Mouse (Mus musculus): ENCODE measurements around the gene Gm13290. TPM values are rescaled to one million over a fixed set of nuclear protein-coding genes. Genes with fewer than 3 reads are reported as not detected.
"Not testable (repeated sequence)": the region's sequence is repeated elsewhere in the genome, so short reads cannot be mapped to it uniquely, and the experiment has no call there.

Gene Gm13290
- polyA plus RNA-seq, 1 experiment from 2014 or later = not detected

DNA sequence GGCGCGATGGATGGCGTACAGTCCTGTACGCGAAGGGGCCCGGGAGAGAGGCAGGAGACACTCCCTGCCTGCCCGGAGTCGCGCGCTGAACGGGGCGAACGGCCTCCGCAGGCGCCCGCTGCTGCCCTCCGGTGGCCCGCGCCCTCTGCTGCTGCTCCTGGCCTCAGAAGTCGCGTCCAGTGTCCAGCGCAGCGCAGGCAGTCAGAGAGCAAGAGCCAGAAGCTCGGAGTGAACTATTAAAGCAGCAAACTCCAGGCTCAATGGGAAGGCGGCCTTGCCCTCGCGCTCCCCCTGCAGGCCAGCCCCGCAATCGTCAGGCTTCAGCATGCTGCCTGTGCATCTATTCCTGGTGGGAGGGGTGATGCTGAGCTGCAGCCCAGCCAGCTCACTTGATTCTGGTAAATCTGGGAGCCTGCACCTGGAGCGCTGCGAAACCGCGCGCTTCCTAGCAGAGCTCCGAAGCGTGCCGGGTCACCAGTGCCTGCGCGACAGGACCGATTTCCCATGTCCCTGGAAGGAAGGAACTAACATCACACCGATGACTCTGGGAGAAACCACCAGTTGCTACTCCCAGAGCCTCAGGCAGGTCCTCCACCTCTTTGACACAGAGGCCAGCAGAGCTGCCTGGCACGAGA, 10.1 kb upstream of the Gm13290 start:
- not testable (repeated sequence) for H3K27ac ChIP-seq (ENCODE audit: low read depth, low read length); H3K9ac ChIP-seq (ENCODE audit: low read depth, low read length); H3K9me3 ChIP-seq (replicated peaks; ENCODE audit: control insufficient read depth, low read length)

DNA sequence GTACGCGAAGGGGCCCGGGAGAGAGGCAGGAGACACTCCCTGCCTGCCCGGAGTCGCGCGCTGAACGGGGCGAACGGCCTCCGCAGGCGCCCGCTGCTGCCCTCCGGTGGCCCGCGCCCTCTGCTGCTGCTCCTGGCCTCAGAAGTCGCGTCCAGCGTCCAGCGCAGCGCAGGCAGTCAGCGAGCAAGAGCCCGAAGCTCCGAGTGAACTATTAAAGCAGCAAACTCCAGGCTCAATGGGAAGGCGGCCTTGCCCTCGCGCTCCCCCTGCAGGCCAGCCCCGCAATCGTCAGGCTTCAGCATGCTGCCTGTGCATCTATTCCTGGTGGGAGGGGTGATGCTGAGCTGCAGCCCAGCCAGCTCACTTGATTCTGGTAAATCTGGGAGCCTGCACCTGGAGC, 3.0 kb downstream of the Gm13290 start, which contains the start of gene Gm13289:
Gene Gm13289 (plus strand): TSS at position 301 of the 400 bp plus-strand sequence.
- not testable (repeated sequence) for H3K4me3 ChIP-seq (ENCODE audit: low read depth, low read length); H3K27me3 ChIP-seq (ENCODE audit: control insufficient read depth, insufficient read depth, low read length); H3K9ac ChIP-seq (ENCODE audit: low read depth, low read length); ATAC-seq (replicated peaks; ENCODE audit: insufficient number of reproducible peaks, low FRiP score, low TSS enrichment); H3K4me1 ChIP-seq (ENCODE audit: control insufficient read depth, insufficient read depth, low read length); H3K27ac ChIP-seq (ENCODE audit: low read depth, low read length); H3K9me3 ChIP-seq (replicated peaks; ENCODE audit: control insufficient read depth, low read length); H3K4me2 ChIP-seq; H3K36me3 ChIP-seq (ENCODE audit: control insufficient read depth, insufficient read depth, low read length)
- WGBS (ENCODE audit: insufficient replicate concordance) = no CpG with 5 or more reads among the region's 29 CpGs

More for the DNA sequence above, 10.1 kb upstream of the Gm13290 start:
- Histone ChIP-seq H3K4me2 (peak overlapping the region; percentile 44), H3K4me3 (ENCODE audit: low read depth, low read length) (peak overlapping the region; percentile 25; the same call in 1 of the 2 replicates)
- not testable (repeated sequence) for ATAC-seq (replicated peaks; ENCODE audit: insufficient number of reproducible peaks, low FRiP score, low TSS enrichment); H3K4me1 ChIP-seq (ENCODE audit: control insufficient read depth, insufficient read depth, low read length); H3K36me3 ChIP-seq (ENCODE audit: control insufficient read depth, insufficient read depth, low read length); H3K27me3 ChIP-seq (ENCODE audit: control insufficient read depth, insufficient read depth, low read length)
- WGBS (ENCODE audit: insufficient replicate concordance) = 4% methylated on average over 24 of the region's 42 CpGs

- H3K36me3 ChIP-seq (ENCODE audit: control insufficient read depth, insufficient read depth, low read length); H3K9me3 ChIP-seq (replicated peaks; ENCODE audit: control insufficient read depth, low read length); H3K4me2 ChIP-seq; H3K9ac ChIP-seq (ENCODE audit: low read depth, low read length); H3K4me3 ChIP-seq (ENCODE audit: low read depth, low read length); H3K27me3 ChIP-seq (ENCODE audit: control insufficient read depth, insufficient read depth, low read length); H3K27ac ChIP-seq (ENCODE audit: low read depth, low read length); H3K4me1 ChIP-seq (ENCODE audit: control insufficient read depth, insufficient read depth, low read length); ATAC-seq (replicated peaks; ENCODE audit: insufficient number of reproducible peaks, low FRiP score, low TSS enrichment): not testable (repeated sequence)
- WGBS (ENCODE audit: insufficient replicate concordance) = no CpG with 5 or more reads among the region's 29 CpGs
These were observed 5.9 kb downstream of the Gm13290 start, which contains the start of gene Gm13272 for GRCm38 (mm10) chr4:88779550-88779949. Gene Gm13272 (plus strand): TSS chr4:88779850.

DNA sequence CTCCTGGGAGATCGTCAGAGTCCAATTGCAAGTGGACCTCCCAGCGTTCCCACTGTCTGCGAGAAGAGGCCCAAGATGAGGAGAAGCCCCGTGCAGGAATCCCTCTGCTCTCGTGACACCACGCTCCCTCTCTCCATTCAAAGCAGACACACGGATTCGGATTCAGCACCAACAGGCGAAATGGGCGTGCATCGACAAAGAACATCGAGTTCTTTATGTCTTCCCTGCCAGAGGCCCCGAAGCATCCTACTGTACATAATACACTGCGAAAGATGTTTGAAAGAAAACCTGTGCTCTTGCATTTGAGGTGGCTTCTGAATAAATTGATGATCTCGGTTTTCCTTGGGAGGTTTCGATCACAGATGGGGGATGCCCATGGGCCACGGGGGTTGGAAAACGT, 6.7 kb downstream of the Gm13290 start:
- 33% methylated on average over 15 of the region's 18 CpGs for WGBS (ENCODE audit: insufficient replicate concordance)
- ATAC-seq (replicated peaks; ENCODE audit: insufficient number of reproducible peaks, low FRiP score, low TSS enrichment); H3K4me2 ChIP-seq; H3K9ac ChIP-seq (ENCODE audit: low read depth, low read length); H3K9me3 ChIP-seq (replicated peaks; ENCODE audit: control insufficient read depth, low read length); H3K4me1 ChIP-seq (ENCODE audit: control insufficient read depth, insufficient read depth, low read length); H3K36me3 ChIP-seq (ENCODE audit: control insufficient read depth, insufficient read depth, low read length); H3K4me3 ChIP-seq (ENCODE audit: low read depth, low read length); H3K27me3 ChIP-seq (ENCODE audit: control insufficient read depth, insufficient read depth, low read length); H3K27ac ChIP-seq (ENCODE audit: low read depth, low read length): not testable (repeated sequence)

DNA sequence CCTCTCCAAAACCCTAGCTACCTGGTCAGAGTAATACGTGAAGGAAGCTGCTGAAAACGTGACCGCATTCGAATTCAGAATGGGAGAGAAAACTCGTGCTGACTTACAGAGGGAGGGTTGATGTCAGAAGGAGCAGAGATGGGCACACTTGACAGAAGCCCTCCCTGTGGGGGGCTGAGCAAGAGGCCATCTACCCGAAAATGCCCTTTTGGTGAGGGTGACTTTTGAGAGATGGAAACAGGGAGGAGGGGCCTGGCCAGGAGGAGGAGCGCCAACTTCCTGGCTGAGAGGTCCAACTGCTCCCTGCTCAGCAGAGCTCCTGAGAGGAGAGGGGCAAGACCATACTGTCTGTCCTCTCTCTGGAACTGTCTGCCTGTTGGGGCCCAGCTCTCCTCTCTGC, 8.2 kb downstream of the Gm13290 start, which contains the start of gene Ifnz:
Gene Ifnz (plus strand): TSS at position 301 of the 400 bp plus-strand sequence.
- H3K9me3 ChIP-seq (replicated peaks; ENCODE audit: control insufficient read depth, low read length); H3K9ac ChIP-seq (ENCODE audit: low read depth, low read length); H3K27me3 ChIP-seq (ENCODE audit: control insufficient read depth, insufficient read depth, low read length); H3K4me1 ChIP-seq (ENCODE audit: control insufficient read depth, insufficient read depth, low read length); H3K27ac ChIP-seq (ENCODE audit: low read depth, low read length); H3K4me3 ChIP-seq (ENCODE audit: low read depth, low read length); H3K36me3 ChIP-seq (ENCODE audit: control insufficient read depth, insufficient read depth, low read length); ATAC-seq (replicated peaks; ENCODE audit: insufficient number of reproducible peaks, low FRiP score, low TSS enrichment): not testable (repeated sequence)
- H3K4me2 ChIP-seq = peak within 1 kb of the TSS; percentile 49
- WGBS (ENCODE audit: insufficient replicate concordance) = 10% methylated on average over 3 of the region's 7 CpGs

DNA sequence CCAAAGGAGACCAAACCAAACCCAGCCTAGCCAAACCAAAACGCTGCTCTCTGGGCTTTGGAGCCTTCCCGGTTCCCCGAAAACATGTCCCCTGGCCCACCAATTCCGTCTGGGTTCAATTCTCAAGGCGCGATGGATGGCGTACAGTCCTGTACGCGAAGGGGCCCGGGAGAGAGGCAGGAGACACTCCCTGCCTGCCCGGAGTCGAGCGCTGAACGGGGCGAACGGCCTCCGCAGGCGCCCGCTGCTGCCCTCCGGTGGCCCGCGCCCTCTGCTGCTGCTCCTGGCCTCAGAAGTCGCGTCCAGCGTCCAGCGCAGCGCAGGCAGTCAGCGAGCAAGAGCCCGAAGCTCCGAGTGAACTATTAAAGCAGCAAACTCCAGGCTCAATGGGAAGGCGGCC, 8.7 kb downstream of the Gm13290 start:
- H3K4me3 ChIP-seq (ENCODE audit: low read depth, low read length); ATAC-seq (replicated peaks; ENCODE audit: insufficient number of reproducible peaks, low FRiP score, low TSS enrichment); H3K4me1 ChIP-seq (ENCODE audit: control insufficient read depth, insufficient read depth, low read length); H3K27ac ChIP-seq (ENCODE audit: low read depth, low read length); H3K36me3 ChIP-seq (ENCODE audit: control insufficient read depth, insufficient read depth, low read length); H3K27me3 ChIP-seq (ENCODE audit: control insufficient read depth, insufficient read depth, low read length); H3K9me3 ChIP-seq (replicated peaks; ENCODE audit: control insufficient read depth, low read length); H3K9ac ChIP-seq (ENCODE audit: low read depth, low read length): not testable (repeated sequence)
- 0% methylated on average over 3 of the region's 31 CpGs for WGBS (ENCODE audit: insufficient replicate concordance)
- H3K4me2 ChIP-seq = peak overlapping the region; percentile 49

GRCm38 (mm10) chr4:88785409-88785808, 11.8 kb downstream of the Gm13290 start, which contains the start of gene Gm13276:
Gene Gm13276 (plus strand): TSS chr4:88785709.
- H3K27ac ChIP-seq (ENCODE audit: low read depth, low read length); ATAC-seq (replicated peaks; ENCODE audit: insufficient number of reproducible peaks, low FRiP score, low TSS enrichment); H3K9ac ChIP-seq (ENCODE audit: low read depth, low read length); H3K4me1 ChIP-seq (ENCODE audit: control insufficient read depth, insufficient read depth, low read length); H3K4me3 ChIP-seq (ENCODE audit: low read depth, low read length); H3K27me3 ChIP-seq (ENCODE audit: control insufficient read depth, insufficient read depth, low read length); H3K4me2 ChIP-seq; H3K36me3 ChIP-seq (ENCODE audit: control insufficient read depth, insufficient read depth, low read length); H3K9me3 ChIP-seq (replicated peaks; ENCODE audit: control insufficient read depth, low read length): not testable (repeated sequence)
- no CpG with 5 or more reads among the region's 27 CpGs for WGBS (ENCODE audit: insufficient replicate concordance)

DNA sequence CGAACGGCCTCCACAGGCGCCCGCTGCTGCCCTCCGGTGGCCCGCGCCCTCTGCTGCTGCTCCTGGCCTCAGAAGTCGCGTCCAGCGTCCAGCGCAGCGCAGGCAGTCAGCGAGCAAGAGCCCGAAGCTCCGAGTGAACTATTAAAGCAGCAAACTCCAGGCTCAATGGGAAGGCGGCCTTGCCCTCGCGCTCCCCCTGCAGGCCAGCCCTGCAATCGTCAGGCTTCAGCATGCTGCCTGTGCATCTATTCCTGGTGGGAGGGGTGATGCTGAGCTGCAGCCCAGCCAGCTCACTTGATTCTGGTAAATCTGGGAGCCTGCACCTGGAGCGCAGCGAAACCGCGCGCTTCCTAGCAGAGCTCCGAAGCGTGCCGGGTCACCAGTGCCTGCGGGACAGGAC, 14.8 kb downstream of the Gm13290 start, which contains the start of gene Gm13277:
Gene Gm13277 (plus strand): TSS at position 231 of the 400 bp plus-strand sequence.
- not testable (repeated sequence) for H3K4me3 ChIP-seq (ENCODE audit: low read depth, low read length); H3K9ac ChIP-seq (ENCODE audit: low read depth, low read length); H3K9me3 ChIP-seq (replicated peaks; ENCODE audit: control insufficient read depth, low read length); H3K27ac ChIP-seq (ENCODE audit: low read depth, low read length); H3K4me2 ChIP-seq; H3K4me1 ChIP-seq (ENCODE audit: control insufficient read depth, insufficient read depth, low read length); ATAC-seq (replicated peaks; ENCODE audit: insufficient number of reproducible peaks, low FRiP score, low TSS enrichment); H3K27me3 ChIP-seq (ENCODE audit: control insufficient read depth, insufficient read depth, low read length); H3K36me3 ChIP-seq (ENCODE audit: control insufficient read depth, insufficient read depth, low read length)
- WGBS (ENCODE audit: insufficient replicate concordance) = 0% methylated on average over 3 of the region's 28 CpGs

DNA sequence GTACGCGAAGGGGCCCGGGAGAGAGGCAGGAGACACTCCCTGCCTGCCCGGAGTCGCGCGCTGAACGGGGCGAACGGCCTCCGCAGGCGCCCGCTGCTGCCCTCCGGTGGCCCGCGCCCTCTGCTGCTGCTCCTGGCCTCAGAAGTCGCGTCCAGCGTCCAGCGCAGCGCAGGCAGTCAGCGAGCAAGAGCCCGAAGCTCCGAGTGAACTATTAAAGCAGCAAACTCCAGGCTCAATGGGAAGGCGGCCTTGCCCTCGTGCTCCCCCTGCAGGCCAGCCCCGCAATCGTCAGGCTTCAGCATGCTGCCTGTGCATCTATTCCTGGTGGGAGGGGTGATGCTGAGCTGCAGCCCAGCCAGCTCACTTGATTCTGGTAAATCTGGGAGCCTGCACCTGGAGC, 17.6 kb downstream of the Gm13290 start, which contains the start of gene Gm13278:
Gene Gm13278 (plus strand): TSS at position 301 of the 400 bp plus-strand sequence.
- not testable (repeated sequence) for ATAC-seq (replicated peaks; ENCODE audit: insufficient number of reproducible peaks, low FRiP score, low TSS enrichment); H3K9me3 ChIP-seq (replicated peaks; ENCODE audit: control insufficient read depth, low read length); H3K27ac ChIP-seq (ENCODE audit: low read depth, low read length); H3K4me3 ChIP-seq (ENCODE audit: low read depth, low read length); H3K9ac ChIP-seq (ENCODE audit: low read depth, low read length); H3K27me3 ChIP-seq (ENCODE audit: control insufficient read depth, insufficient read depth, low read length); H3K36me3 ChIP-seq (ENCODE audit: control insufficient read depth, insufficient read depth, low read length); H3K4me2 ChIP-seq; H3K4me1 ChIP-seq (ENCODE audit: control insufficient read depth, insufficient read depth, low read length)
- WGBS (ENCODE audit: insufficient replicate concordance) = no CpG with 5 or more reads among the region's 28 CpGs
